Mouse (Mus musculus) common myeloid progenitor, adult 5-6 weeks (primary cell): ENCODE data around the gene Anxa10. TPM values are rescaled to one million over a fixed set of nuclear protein-coding genes. Genes with fewer than 3 reads are reported as not detected.

Source experiments
- ATAC-seq: replicated peaks from 2 replicates; pipeline ENCODE4 v1.8.0; 2016; ENCODE audit warnings: low read depth, mild to moderate bottlenecking, moderate TSS enrichment, inconsistent platforms; ENCODE audit not compliant: poor library complexity, severe bottlenecking
- total RNA-seq: library from RNA; stranded (forward); fragments of 200-1000, 187-1606 nt; gene quantifications from 2 replicates; pipeline ENCODE4 v1.2.3, GENCODE M21; 2017

Gene Anxa10
- not detected in 2 replicates for total RNA-seq

DNA sequence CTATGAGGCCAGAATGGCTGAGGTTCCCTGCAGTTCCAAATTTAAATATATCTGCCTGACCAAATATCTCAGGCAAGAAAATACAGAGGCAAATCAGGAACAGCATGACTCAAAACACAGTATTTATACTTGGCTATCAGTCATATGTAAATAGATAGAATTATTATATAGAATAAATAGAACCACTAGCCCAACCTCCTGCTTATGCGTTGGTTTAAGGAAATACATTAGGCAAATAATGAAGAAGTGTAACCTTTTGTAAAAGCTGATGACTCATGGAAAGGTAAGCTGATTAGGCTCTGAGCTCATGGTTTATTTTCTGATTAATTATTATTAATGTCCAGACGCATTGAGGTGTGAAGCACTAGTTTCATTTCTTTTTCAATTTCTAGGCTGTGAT is at the start of gene Anxa10:
TSS of gene Anxa10 (minus strand) at position 53 of the 400 bp plus-strand sequence.
- ATAC-seq = no peak

DNA sequence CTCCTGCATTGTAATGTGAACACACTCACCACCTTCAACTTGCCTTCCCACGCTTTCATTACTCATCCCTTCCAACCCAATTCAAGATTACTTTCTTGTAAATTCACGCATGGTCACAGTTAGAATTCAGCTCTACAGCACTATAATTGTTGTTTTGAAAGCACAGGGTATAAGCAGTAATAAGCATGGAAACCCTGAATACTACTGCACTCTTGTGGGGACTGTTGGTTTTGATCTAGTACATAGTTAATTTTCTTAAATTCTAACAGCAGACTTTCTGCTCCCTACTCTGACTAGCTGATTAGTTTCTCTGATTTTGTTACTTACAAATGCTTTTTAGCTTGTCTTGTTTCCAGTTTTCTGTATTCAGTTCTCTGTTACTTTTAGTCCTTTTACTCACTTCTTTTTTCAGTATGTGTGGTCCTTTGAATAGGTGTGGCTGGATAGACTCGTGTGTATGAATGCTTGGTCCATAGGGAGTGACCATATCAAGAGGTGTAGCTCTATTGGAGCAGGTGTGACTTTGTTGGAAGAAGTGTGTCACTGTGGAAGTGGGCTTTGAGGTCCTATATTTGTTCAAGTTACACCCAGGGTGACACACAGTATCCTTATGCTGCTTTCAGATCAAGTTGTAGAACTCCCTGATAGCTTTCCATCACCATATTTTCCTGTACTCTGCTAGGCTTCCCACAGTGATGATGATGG is 9.9 kb upstream of the Anxa10 start:
- ATAC-seq = no peak

DNA sequence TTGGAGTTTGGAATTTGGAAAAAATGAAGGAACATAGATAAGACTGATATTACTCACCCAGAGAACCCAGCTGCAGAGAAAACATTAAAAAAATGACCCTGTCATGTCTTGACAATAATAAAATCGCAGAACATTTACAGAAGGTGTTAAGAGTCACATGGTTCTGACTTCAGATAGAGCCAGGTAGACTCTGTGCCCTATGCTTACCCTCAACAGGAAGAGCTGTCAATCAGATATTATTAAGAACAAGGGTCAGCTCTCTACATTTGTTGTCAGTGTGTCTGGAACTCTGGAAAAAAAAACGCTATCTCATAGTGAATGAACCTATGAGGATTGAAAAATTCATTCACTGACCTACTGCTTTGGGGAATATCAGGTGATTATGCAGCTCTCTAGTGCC is 25.7 kb downstream of the Anxa10 start:
- no peak for ATAC-seq

DNA sequence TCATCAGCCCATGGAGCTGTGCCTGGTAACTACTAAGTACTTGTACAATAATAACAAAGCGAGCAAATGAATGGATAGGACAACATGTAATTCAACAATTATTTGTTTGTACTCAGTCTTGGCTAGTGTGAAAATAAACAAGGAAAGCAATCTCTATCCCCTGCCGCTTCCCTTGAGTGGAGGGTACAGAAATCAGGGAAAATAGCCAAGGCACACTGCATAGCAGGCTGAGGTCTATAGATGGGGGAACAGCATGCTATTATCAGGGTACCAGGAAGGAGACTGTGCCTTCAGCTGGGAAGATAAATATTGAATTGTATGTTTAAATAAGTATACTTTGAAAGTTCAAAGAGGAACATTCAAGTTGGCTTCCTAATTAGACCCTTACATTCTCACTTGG is 41.1 kb downstream of the Anxa10 start:
- no peak for ATAC-seq

DNA sequence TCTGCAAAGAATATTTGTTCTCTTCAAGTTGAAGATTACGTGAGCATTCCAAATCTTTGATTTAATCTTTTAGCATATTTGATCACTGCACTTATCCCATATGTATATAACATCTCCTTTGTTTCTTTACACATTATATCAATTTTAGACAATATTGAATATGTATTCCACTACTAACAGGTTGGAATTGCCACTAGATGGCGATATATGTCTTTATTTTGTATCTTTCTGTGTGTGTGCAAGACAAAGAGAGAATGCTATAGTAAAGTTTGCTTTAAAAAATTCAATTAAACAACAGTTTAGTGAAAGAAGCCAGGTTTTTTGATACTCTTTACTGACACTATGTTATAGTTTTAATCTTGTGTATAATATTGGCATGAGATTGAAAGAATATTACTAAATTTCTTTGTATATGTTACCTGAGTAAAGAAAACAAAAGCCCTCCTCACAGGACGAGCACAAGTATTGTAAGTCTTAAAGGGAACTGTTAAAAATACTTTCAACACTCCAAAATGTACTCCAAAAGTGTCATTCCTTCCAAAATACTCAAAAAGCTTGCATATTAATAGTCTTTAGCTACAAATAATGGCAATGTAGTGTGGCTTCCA is 42.7 kb downstream of the Anxa10 start:
- peak; percentile 68 for ATAC-seq

DNA sequence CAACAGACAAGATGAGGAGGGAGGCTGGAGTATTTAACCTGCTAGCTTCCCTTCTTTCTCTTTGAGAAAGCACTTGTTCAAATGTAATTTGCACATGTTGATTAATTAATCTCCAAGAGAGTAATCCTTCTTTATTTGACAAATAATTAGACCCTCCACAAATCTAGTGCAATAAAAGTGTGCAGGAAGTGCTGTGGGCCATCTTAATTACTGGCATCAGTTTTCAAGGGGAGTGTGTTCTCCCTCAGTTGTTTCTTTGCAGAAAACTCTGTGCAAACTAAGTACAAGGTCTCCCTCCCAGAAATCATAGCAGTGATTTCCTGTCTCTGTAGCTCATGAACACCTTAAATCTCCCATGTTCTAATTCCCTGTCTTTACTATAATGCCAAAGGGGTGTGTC is 54.6 kb downstream of the Anxa10 start:
- no peak for ATAC-seq

DNA sequence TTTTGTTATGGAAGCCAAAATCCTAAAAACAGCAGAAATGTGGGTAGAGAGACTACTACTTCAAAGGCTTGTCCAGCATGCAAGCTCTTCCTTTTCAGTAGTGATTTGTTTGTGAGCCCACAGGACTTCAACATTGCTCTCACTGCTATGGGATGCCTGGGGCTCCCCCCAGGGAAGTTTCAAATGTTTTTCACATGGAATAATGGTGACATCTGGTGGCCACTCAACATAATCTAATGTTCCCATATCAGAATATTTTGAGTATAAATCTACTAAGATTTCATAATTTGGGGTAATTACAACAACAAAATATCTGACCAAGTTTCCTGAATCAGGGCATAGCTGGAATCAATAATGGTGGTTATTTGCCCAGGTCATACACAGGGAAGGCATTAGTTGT is 62.6 kb downstream of the Anxa10 start:
- no peak for ATAC-seq

DNA sequence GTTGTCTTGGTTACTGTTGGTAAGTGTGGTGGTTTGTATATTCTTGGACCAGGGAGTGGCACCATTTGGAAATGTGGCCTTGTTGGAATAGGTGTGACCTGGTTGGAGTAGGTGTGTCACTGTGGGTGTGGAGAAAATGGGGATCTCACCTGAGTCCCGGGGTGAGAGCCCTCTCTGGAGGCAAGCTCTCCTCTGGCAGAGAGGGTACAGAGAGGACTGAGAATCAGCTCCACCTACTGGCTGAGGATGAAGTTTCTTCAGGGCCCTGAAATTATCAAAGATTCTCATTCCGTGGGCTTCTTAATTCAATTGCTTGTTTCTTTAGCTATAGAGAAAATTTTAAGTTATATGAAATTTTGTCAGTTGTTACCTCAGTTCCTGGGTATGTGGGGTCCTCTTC is 76.1 kb downstream of the Anxa10 start:
- peak; percentile 82 for ATAC-seq

DNA sequence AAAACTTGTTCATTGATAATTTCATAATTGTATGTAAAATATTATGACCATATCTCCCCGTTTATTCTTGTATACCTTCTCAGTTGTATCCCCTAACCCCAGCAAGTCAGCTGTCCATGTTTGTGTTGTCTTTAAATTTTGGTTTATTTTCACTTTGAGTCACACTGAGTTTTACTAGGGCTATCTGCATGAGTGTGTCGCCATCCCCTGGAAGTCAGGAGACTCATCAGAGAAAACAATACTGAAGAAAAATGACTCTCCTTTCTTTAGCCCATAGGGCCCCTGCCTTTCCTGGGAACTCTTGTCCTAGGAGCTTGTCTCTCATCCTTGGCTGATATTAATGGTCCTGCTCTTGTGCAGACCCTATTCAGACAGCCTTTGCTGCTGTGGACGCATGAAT is 88.6 kb downstream of the Anxa10 start:
- ATAC-seq = no peak

DNA sequence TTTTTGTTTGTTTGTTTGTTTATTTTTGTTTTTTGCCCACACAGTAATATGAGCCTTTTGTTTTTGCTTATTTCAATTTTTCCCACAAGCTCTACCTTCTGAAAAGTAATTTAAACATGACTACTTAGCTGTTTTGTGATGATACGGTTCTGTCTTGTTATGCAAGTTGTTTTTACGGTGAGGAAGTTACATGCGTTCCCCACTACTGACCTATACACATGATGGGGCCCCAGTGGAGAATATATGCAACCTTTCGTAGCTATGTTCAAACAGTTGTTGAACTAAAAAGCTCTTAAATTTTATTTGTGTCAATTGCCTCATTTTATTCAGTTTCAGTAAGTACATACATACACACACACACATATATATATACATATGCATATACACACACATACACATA is 108.4 kb downstream of the Anxa10 start:
- ATAC-seq = no peak

DNA sequence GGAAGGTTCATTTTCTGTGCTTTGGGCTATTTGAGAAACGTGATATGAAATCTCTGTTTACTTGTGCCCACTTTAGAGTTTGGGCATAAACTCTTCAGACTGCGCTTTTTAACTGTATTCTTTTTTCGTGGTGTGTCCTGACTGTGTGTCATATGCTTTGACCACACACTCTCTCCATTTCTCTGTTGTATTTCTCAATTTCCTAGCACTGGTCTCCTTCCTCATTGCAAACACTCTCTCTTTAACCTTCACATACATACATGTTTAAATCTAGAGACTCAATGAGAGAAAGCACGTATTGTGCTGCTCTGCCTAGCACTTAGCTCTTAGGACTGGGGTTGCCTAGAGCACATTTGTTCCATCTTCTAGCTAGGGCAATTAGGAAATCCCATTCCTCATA is 108.8 kb downstream of the Anxa10 start:
- 0 out of 2 replicates have a peak, but pooled peaks have one; percentile 39 for ATAC-seq

Other genes starting within 250 kb of the Anxa10 start
- 0.46 and 0.58 TPM in 2 replicates for gene Palld, start 220.5 kb downstream of the Anxa10 start, total RNA-seq
- 10.3 and 13.2 TPM in 2 replicates for gene Ddx60, start 195.1 kb downstream of the Anxa10 start, total RNA-seq